Mouse (Mus musculus): ENCODE data around the gene Bbip1.
A peak's percentile ranks its signal among the peaks of the same experiment; 100 is the strongest.

Bbip1 gene

DNA sequence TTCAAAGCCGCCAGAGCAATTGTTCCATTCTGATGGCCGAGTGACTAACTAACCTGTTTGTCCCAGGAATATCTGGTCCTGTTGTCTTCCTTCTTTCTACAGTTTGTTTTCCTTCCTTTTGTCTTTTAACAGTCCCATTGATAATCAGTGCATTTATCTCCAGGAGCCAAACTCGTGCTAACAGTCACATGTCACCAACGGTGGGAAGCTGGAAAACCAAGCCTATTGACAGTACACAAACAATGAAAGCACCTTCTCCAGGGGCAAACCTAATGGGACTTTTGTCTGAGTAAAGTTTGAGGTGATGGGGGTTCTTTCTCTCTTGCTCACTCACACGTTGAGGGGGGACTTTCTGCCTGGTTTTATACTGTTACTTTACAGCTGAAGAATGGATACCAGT, 54.2 kb downstream of the Bbip1 start:
- no peak for DNase-seq

DNA sequence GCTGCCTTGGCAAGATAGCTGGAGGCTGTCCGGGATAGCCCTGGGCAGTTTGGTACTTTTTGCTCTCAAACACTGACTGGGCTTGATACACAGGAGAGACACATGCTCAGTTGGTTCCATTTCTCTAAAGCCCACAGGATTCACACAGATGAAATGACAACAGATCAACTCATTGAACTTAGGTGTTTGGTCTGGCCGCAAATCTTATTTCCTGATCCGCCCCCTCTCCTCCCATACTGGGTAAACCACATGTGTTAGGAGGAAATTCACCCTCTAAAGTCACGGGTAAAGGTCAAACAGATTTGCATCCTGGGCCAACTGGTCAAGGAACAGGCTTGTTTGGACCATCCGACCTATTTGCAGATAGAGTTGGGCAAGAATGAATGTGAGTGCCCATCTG, 54.9 kb downstream of the Bbip1 start:
- no peak for DNase-seq

DNA sequence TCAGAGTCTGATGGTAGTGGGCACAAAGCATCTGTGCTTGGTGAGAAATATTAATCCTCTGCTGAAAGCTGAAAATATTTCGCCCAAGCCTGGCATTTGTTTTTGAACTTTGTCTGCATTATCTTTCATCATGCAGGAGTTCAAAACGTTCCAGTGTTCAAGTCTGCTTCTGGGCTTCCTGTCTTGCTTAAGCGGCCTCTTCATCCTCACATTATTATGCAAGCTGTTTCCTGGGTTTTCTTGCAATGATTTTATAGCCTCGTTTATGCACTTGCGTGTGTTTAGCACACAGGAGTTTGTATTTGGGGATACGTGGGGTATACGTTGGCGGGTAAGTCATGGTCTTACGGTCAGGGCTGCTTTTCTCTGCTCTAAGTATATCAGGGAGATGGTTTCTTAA, 56.1 kb downstream of the Bbip1 start:
- DNase-seq: no peak

DNA sequence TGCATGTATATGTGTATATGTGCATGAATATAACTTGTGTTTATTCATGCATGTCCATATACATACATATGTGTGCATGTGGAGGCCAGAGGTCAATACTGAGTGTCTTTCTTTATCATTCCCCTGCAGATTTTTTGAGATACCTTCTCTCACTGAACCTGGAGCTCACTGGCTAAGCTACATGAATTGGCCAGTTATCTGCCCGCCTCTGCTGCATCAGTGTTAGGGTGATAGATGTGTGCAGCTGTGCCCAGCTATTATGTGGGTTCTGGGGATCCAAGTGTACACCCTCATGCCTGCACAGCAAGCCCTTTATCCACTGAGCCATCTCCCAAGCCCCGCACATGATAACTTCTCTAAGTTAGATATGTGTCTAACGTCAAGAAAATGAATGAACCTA, 56.6 kb downstream of the Bbip1 start:
- no peak for DNase-seq

- peak; percentile 74 to 80 for DNase-seq
These were observed 57.7 kb downstream of the Bbip1 start for GRCm38 (mm10) chr19:53886576-53887370.

- DNase-seq: peak in 1 of 2 experiments; percentile 30
These were observed 59.0 kb downstream of the Bbip1 start for GRCm38 (mm10) chr19:53885450-53885849.

GRCm38 (mm10) chr19:53881786-53882185, 62.6 kb downstream of the Bbip1 start:
- no peak for DNase-seq

GRCm38 (mm10) chr19:53880460-53880859, 64.0 kb downstream of the Bbip1 start:
- no peak for DNase-seq

Measured in cerebellum, postnatal 10 days (tissue).